Mouse (Mus musculus): ENCODE results near the gene Gucy1b2.

GRCm38 (mm10) chr14:62464966-62465365 lies 8.9 kb upstream of the Gucy1b2 start:
- TF ChIP-seq CTCF (IDR thresholded peaks at IDR 0.05) (no peak), EP300 (IDR thresholded peaks at IDR 0.05) (no peak)

Measured in lung, postnatal 0 days (tissue).